Mouse (Mus musculus) brain, adult 2 months (tissue): ENCODE measurements at regions not wholly inside any gene's neighbourhood (a gene's known extent, or its start where the extent isn't known, plus 50 kb on each side); places are given as distances from the start of the nearest gene placed in this dataset.

Experiments
- DNase-seq: peaks from one replicate; pipeline ENCODE4 v3.0.0; 2011; ENCODE audit warnings: low read depth, low spot score

GRCm38 (mm10) chr3:57910020-57910419, 62.1 kb upstream of the Pfn2 start:
- DNase-seq = peak; percentile 50

- peak; percentile 62 for DNase-seq
Observed at GRCm38 (mm10) chr3:57911831-57912596, 64.1 kb upstream of the Pfn2 start.

DNA sequence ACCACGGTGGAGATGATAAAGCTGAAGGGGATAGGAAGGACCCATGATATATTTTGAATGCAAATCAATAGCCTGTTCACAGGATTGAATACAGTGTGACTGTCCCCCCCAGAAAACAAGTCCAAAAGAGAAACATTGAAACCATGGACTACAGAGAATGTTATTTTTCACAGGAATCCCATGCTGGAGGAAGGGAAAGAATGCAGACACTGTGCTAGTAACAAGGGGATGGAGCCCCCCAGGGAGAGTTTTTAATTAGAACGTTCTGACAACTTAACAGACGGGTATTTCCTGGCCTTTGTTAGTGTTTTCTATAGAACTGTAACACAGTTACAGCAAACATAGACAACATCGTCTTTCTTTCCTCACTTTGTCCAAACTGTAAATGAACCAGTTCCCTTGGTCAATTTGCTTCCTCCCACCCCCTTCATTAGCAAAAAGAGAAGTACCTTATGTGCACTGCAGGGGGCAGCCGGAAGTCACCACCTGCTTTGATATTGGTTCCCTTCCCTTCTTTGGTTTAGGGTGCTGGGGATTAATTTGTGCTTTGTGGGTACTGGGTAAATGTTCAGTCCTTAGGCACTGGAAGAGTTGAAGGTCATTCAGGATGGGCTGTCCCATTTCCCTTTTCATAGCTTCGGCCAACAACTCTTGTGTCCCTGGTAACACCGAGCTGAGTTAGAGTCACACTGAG, 64.9 kb upstream of the Pfn2 start:
- no peak for DNase-seq

DNA sequence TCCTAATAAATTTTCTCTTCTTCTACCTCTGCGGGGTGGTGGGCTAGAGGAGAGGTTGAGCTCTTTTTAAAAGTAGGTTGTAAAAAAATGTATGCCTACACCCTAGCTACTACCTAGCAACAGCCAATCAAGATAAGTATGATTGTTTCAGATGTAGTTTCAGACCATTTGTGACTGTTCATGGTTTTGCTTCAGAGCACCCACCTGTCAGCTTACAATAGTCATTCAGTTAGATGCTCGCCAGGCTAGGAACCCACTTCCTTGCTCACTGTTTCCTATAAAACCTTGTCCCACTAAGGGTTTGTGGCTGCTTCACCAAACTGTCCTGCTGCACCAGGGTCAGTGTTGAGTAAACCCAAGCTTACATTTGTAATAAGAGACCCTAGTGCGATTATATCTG, 66.8 kb upstream of the Pfn2 start:
- DNase-seq = no peak

GRCm38 (mm10) chr3:57918913-57919312, 71.0 kb upstream of the Pfn2 start:
- no peak for DNase-seq

DNA sequence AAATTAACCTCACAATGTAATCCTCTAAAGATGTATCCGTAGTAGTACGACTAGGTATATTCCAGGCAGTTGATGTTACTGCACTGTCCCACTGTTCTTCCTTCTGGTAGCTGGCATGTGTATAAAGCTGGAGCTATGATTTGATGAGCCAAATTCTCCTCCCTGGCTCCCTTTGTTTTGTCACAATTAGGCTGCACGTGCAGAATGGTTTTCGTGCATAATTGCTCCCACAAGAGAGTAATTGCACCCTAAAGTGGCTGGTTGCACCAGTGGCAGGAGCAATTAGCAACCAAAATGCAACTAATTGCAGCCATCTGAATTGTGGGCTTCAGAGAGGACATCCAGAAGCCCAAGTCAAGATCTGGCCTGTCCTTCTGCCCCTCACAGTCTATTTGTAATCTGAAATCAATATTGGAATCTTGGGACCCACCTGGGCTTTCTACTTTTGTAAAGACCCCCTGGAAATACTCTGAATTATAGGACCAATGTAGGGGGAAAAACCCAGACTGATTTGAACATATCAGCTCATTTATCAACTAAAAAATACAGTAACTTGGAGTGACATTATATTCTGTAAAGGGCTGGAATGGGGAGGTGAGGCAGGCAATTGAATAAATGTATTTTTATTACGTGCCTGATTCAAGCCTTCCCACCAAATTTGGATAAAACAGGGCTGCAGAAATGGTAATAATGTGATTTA, 71.7 kb upstream of the Pfn2 start:
- peak; percentile 45 for DNase-seq

GRCm38 (mm10) chr3:57920090-57920432, 72.2 kb upstream of the Pfn2 start:
- DNase-seq = no peak

- no peak for DNase-seq
Observed at GRCm38 (mm10) chr3:57921071-57921882, 73.4 kb upstream of the Pfn2 start.

- DNase-seq = no peak
Observed at GRCm38 (mm10) chr3:57923061-57923460, 75.2 kb upstream of the Pfn2 start.

GRCm38 (mm10) chr3:57932657-57933539, 85.0 kb upstream of the Pfn2 start:
- no peak for DNase-seq

DNA sequence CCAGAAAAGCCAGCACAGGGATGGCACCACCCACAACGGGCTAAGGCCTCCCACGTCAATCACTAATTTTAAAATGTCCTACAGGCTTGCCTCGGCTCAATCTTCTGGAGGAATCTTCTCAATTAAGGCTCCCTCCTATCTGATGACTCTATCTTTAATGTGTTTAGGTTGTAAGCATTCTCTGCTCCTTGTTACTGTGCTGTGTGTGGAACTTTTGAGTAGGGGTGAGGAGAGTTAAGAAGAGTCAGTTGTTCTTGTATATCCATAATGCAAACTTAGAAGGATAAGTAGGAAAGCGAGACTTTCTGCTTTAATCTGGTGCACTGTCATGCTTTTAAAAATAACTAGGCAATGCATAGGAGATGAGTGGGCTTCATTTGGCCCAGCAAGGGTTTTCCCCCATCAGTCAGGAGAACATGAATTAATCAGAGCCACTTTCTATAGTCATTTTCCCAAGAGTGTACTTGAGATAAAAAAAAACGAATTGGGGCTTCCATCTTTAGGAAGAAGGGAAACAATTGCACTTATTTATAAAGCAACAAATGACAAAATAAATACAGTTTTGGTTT, 87.2 kb upstream of the Pfn2 start:
- DNase-seq = peak; percentile 52

DNA sequence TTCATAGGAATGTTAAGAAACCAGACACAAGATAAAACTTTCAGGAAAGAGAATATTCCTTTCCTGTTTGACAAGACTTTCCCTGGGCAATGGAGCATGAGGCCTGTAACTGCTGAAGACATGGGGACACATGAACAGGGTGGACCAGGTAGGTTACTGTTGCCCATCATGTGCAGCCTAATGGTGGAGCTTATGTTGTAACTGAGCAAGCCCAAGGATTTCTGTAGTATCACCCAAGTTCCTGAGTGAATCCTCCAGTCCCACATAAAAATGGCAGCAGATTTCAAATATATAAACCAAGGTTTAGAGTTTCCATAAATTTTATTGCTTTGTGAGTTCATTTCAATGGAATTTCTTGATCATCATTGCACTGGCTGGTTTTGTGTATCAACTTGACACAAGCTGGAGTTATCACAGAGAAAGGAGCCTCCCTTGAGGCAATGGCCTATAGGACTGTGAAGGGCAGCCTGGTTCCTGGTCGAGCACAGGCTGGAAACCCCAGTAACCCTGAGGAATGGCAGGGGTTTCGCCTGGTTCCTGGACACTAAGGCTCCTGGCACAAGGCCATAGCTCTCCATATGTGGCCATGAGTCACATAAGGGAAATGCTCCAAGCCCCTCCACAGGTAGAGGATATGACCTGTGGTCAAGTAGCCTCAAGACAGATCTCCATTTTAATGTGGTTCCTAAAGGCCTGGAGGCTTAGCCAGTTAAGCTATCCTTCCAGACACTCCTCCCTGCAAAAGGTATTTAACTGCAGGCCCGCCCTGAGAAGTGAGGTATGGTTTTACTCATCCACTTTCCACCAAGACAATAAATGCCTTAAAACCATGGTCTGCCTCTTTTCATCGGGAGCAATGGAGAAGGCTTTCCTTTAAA, 92.9 kb upstream of the Pfn2 start:
- DNase-seq = no peak

- DNase-seq = peak; percentile 56
Observed at GRCm38 (mm10) chr3:57944698-57945097, 96.8 kb upstream of the Pfn2 start.

GRCm38 (mm10) chr3:57945765-57946164, 97.9 kb upstream of the Pfn2 start:
- DNase-seq = no peak

DNA sequence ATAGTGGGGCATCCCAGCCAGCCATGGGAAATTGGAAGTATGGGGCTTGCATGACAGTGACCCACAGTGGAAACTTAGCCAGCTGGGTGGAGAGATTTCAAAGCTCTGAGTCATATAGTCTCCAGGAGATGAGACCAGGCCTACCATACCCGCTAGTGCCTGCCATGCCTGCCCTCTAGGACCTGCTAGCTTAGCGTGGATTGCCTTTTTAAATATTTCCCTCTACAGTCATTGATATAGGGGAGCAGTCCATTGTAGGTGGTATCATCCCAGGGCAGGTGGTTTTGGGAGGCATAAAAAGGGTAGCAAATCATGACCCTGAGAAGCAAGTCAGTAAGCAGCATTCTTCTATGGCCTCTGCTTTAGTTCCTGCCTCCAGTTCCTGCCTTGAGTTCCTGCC, 99.5 kb upstream of the Pfn2 start:
- DNase-seq = no peak

- no peak for DNase-seq
Observed at GRCm38 (mm10) chr3:57948720-57949119, 100.8 kb upstream of the Pfn2 start.

DNA sequence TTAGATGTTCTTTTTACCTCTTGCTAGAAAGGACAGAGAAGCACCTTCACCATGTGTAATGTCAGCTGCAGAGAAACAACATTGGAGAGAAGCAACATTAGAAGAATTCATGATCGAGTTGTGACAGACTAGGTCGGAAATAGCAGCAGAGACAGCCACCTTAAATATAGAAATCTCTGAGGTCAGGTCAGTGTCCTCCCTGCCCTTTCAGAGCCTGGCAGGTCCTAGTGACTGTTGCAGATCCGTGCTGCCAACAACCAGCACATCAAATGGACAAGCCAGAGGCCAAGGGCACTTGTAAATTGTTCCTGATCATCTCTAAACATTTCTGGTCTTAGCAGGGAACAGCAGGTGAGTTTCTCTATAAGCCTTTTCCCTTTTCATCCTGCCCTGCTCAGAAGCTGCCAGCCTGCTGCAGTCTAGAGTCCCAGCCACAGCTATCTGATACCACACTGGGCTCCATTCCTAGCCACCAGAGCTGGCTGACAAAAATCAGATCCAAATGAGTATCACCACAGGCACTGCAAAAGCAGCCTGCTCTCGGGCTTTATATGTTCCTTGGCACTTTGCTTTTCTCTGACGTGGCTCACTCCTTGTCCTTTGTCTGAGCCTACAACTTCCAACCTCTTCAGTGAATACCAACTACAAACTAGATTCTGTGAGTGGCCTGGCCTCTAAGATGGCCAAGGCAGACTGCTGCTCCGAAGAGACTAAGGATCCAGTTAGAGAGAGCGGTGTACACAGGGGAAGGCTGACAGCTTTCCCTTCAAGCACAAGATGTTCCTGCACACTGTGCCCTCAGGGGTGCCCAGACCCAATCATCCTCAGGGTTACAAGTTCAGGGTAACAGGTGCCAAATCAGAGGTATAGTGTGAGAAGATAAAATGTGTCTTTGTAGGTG, 102.8 kb upstream of the Pfn2 start:
- DNase-seq = peak; percentile 33

DNA sequence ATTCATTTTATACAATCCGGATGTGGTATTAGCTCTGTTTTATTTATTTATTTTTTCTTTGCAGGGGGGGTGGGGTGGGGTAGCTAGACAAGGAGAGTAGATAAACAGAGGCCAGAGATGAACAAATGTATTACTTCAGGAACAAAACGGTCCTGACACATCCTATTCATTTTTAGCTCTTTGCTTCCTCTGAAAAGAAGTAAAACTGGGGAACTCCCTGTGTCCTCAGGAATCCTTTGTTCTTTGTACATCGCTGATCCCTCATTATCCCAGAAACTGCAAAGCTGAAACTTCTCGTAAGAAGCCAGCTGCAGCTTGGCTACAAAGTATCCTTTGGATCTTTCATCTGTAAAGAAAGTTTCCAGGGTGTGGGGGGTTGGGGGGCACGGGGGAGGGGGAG, 103.6 kb upstream of the Pfn2 start:
- DNase-seq = peak; percentile 53

GRCm38 (mm10) chr3:57957352-57957751, 109.5 kb upstream of the Pfn2 start:
- no peak for DNase-seq
